Mouse (Mus musculus): ENCODE measurements around the gene Rbm20.

The Rbm20 gene

GRCm38 (mm10) chr19:53810584-53810983 is 133.5 kb downstream of the Rbm20 start:
- in situ Hi-C loops (cut with MboI) = no loop called here

- in situ Hi-C loops (cut with MboI) = no loop called here
These were observed 136.5 kb downstream of the Rbm20 start for GRCm38 (mm10) chr19:53813576-53813975.

GRCm38 (mm10) chr19:53815714-53816113 is 138.6 kb downstream of the Rbm20 start:
- in situ Hi-C loops (cut with MboI) = no loop called here

- in situ Hi-C loops (cut with MboI) = no loop called here
These were observed 139.1 kb downstream of the Rbm20 start for GRCm38 (mm10) chr19:53816242-53816641.

GRCm38 (mm10) chr19:53819299-53819698 is 142.2 kb downstream of the Rbm20 start:
- in situ Hi-C loops (cut with MboI) = no loop called here

- in situ Hi-C loops (cut with MboI) = no loop called here
These were observed 144.4 kb downstream of the Rbm20 start for GRCm38 (mm10) chr19:53821241-53822120.

GRCm38 (mm10) chr19:53823847-53824246 is 146.7 kb downstream of the Rbm20 start:
- in situ Hi-C loops (cut with MboI) = no loop called here

- in situ Hi-C loops (cut with MboI) = no loop called here
These were observed 148.0 kb downstream of the Rbm20 start for GRCm38 (mm10) chr19:53824872-53825680.

GRCm38 (mm10) chr19:53829990-53830389 is 152.9 kb downstream of the Rbm20 start:
- in situ Hi-C loops (cut with MboI) = no loop called here

- in situ Hi-C loops (cut with MboI) = no loop called here
These were observed 153.5 kb downstream of the Rbm20 start for GRCm38 (mm10) chr19:53830407-53831163.

GRCm38 (mm10) chr19:53831164-53831448 is 154.0 kb downstream of the Rbm20 start:
- in situ Hi-C loops (cut with MboI) = no loop called here

GRCm38 (mm10) chr19:53832512-53832911 is 155.4 kb downstream of the Rbm20 start:
- in situ Hi-C loops (cut with MboI) = no loop called here

- in situ Hi-C loops (cut with MboI) = no loop called here
These were observed 156.8 kb downstream of the Rbm20 start for GRCm38 (mm10) chr19:53833745-53834369.

GRCm38 (mm10) chr19:53836569-53837454 is 159.7 kb downstream of the Rbm20 start:
- in situ Hi-C loops (cut with MboI) = no loop called here

GRCm38 (mm10) chr19:53838850-53839249 is 161.7 kb downstream of the Rbm20 start:
- in situ Hi-C loops (cut with MboI) = no loop called here

GRCm38 (mm10) chr19:53839837-53840236 is 162.7 kb downstream of the Rbm20 start:
- in situ Hi-C loops (cut with MboI) = no loop called here

- in situ Hi-C loops (cut with MboI) = no loop called here
These were observed 164.8 kb downstream of the Rbm20 start for GRCm38 (mm10) chr19:53841915-53842314.

GRCm38 (mm10) chr19:53843972-53844371 is 166.9 kb downstream of the Rbm20 start:
- in situ Hi-C loops (cut with MboI) = no loop called here

GRCm38 (mm10) chr19:53848272-53848995 is 171.3 kb downstream of the Rbm20 start:
- in situ Hi-C loops (cut with MboI) = no loop called here

Data from mature B cell (primary cell).